Comparison of ENCODE assay signal across 19 mouse cellular contexts in genomic region chr11:72407574-72407973, GRCm38 (mm10). TPM values are rescaled to one million over a fixed set of nuclear protein-coding genes. Genes with fewer than 3 reads are reported as not detected.
A peak's percentile ranks its signal among the peaks of the same experiment; 100 is the strongest.
DNase-seq lines count a peak whose midpoint lies in the region; ATAC-seq and TF ChIP-seq lines count a peak whose summit lies in the region.
"Had no signal": no experiment of that assay in that cellular context is flagged by ENCODE, and none has a peak within 500 bp of the region (broad histone marks: within the 10 kb centered on the region; RNA-seq: fewer than 3 reads in every experiment).

No protein-coding gene starts in this region.

- H3K79me2 ChIP-seq in MEL (ENCODE audit: control insufficient read depth, insufficient read depth, low read length, poor library complexity): no peaks in the 10 kb centered on the region

- H3K4me2 ChIP-seq in hindbrain, postnatal 0 days (ENCODE audit: low read depth, low read length): no peak overlapping the region
- peak overlapping the region; percentile 96 for H3K4me2 ChIP-seq in heart, embryonic 12.5 days
- H3K4me2 ChIP-seq in intestine, postnatal 0 days (replicated peaks; ENCODE audit: low read depth): 0 out of 2 replicates have a peak overlapping the region, but pooled peaks have one; percentile 35
- no peak overlapping the region for H3K4me2 ChIP-seq in hindbrain, embryonic 16.5 days (ENCODE audit: low read length)

- TF ChIP-seq POLR2A in MEL (IDR thresholded peaks at IDR 0.05; ENCODE audit: control insufficient read depth in 1 of 2, insufficient read depth in 1 of 2, low read depth in 1 of 2, low read length in 2 of 2, poor library complexity in 1 of 2): no peak

- H3K36me3 ChIP-seq in hindbrain, embryonic 10.5 days: 0 out of 2 replicates have a peak, but pooled peaks cover 8% of the 10 kb centered on the region
- no peaks in the 10 kb centered on the region for H3K36me3 ChIP-seq in hindbrain, postnatal 0 days (ENCODE audit: insufficient read depth, low read length)
- peaks cover 0 to 12% of the 10 kb centered on the region in 2 experiments; a peak in 2 of 4 replicates for H3K36me3 ChIP-seq in MEL (ENCODE audit: control insufficient read depth in 1 of 2, insufficient read depth in 2 of 2, low read length in 2 of 2)
- H3K36me3 ChIP-seq in heart, embryonic 12.5 days: peaks cover 21% of the 10 kb centered on the region
- H3K36me3 ChIP-seq in intestine, postnatal 0 days (ENCODE audit: control insufficient read depth, insufficient read depth): no peaks in the 10 kb centered on the region
- H3K36me3 ChIP-seq in hindbrain, embryonic 16.5 days (ENCODE audit: control insufficient read depth, insufficient read depth, low read length): no peaks in the 10 kb centered on the region
- H3K36me3 ChIP-seq: G1E had no signal

- TF ChIP-seq CTCF in hindbrain, postnatal 0 days (IDR thresholded peaks at IDR 0.05; ENCODE audit: low read depth): no peak
- TF ChIP-seq CTCF in MEL (IDR thresholded peaks at IDR 0.05 in 2 of 3, conservative IDR thresholded peaks at IDR 0.05 in 1 of 3; ENCODE audit: control insufficient read depth in 1 of 3, insufficient read depth in 1 of 3, low read depth in 2 of 3, low read length in 3 of 3, poor library complexity in 1 of 3, severe bottlenecking in 1 of 3): no peak
- TF ChIP-seq CTCF in intestine, postnatal 0 days (IDR thresholded peaks at IDR 0.05; ENCODE audit: low read depth): no peak

- DNase-seq in hindbrain, embryonic 10.5 days (ENCODE audit: low spot score): no peak
- DNase-seq in hindbrain, postnatal 0 days (ENCODE audit: low spot score): no peak
- DNase-seq in MEL (ENCODE audit: low read depth, low spot score): peak; percentile 65
- no peak for DNase-seq in left cerebral cortex, adult 8-10 months (ENCODE audit: low spot score in 2 of 2)
- no peak for DNase-seq in adrenal gland, adult 8-10 months
- DNase-seq: adrenal gland, adult 2 months; gastrocnemius, postnatal 14 days; lung, postnatal 10 days; midbrain, embryonic 14.5 days; right cerebral cortex, postnatal 25 days had no signal

- H3K27ac ChIP-seq in hindbrain, embryonic 10.5 days: peak overlapping the region; percentile 40; the same call in 1 of the 2 replicates
- H3K27ac ChIP-seq in hindbrain, postnatal 0 days: no peak overlapping the region
- no peak overlapping the region for H3K27ac ChIP-seq in MEL (ENCODE audit: control insufficient read depth, low read depth, low read length)
- peak overlapping the region; percentile 96 for H3K27ac ChIP-seq in heart, embryonic 12.5 days (ENCODE audit: poor library complexity, severe bottlenecking)
- no peak overlapping the region for H3K27ac ChIP-seq in intestine, postnatal 0 days (ENCODE audit: low read depth, low read length)
- no peak overlapping the region for H3K27ac ChIP-seq in hindbrain, embryonic 16.5 days (ENCODE audit: low read depth, low read length)

- no peaks in the 10 kb centered on the region for H3K9me3 ChIP-seq in hindbrain, embryonic 10.5 days
- no peaks in the 10 kb centered on the region for H3K9me3 ChIP-seq in hindbrain, postnatal 0 days (ENCODE audit: low read length)
- no peaks in the 10 kb centered on the region for H3K9me3 ChIP-seq in MEL (replicated peaks; ENCODE audit: insufficient read depth, low read length)
- no peaks in the 10 kb centered on the region for H3K9me3 ChIP-seq in heart, embryonic 12.5 days (replicated peaks)
- H3K9me3 ChIP-seq in intestine, postnatal 0 days (ENCODE audit: control insufficient read depth): no peaks in the 10 kb centered on the region
- H3K9me3 ChIP-seq in hindbrain, embryonic 16.5 days (ENCODE audit: control insufficient read depth, low read length): no peaks in the 10 kb centered on the region

- TF ChIP-seq RAD21 in MEL (IDR thresholded peaks at IDR 0.05; ENCODE audit: low read depth, low read length): no peak

- no peak for ATAC-seq in hindbrain, postnatal 0 days
- peak; percentile 77 for ATAC-seq in heart, embryonic 12.5 days (ENCODE audit: insufficient number of reproducible peaks, low FRiP score)
- ATAC-seq in intestine, postnatal 0 days: no peak
- ATAC-seq in hindbrain, embryonic 16.5 days: no peak
- ATAC-seq: inflammation-experienced regulatory T-cells, adult 6 months had no signal

- H3K9ac ChIP-seq in hindbrain, postnatal 0 days (replicated peaks; ENCODE audit: low read length): no peak overlapping the region
- peak overlapping the region; percentile 20 for H3K9ac ChIP-seq in MEL (ENCODE audit: control insufficient read depth, low read depth, low read length, poor library complexity, severe bottlenecking)
- peak overlapping the region; percentile 95 for H3K9ac ChIP-seq in heart, embryonic 12.5 days
- no peak overlapping the region for H3K9ac ChIP-seq in intestine, postnatal 0 days (ENCODE audit: low read depth, low read length)
- no peak overlapping the region for H3K9ac ChIP-seq in hindbrain, embryonic 16.5 days (ENCODE audit: low read depth, low read length)

- 16% methylated on average over 7 of the region's 7 CpGs for WGBS in hindbrain, embryonic 10.5 days
- 20% methylated on average over 7 of the region's 7 CpGs for WGBS in hindbrain, postnatal 0 days
- 2% methylated on average over 7 of the region's 7 CpGs for WGBS in heart, embryonic 12.5 days
- 13% methylated on average over 7 of the region's 7 CpGs for WGBS in intestine, postnatal 0 days
- 21% methylated on average over 7 of the region's 7 CpGs for WGBS in hindbrain, embryonic 16.5 days

- H3K4me3 ChIP-seq in hindbrain, embryonic 10.5 days: no peak overlapping the region
- no peak overlapping the region for H3K4me3 ChIP-seq in hindbrain, postnatal 0 days (ENCODE audit: low read length)
- H3K4me3 ChIP-seq in MEL (ENCODE audit: control insufficient read depth in 1 of 2, insufficient read depth in 1 of 2, low read depth in 2 of 2, low read length in 2 of 2): no peak overlapping the region; a peak in 1 of 4 replicates
- peak overlapping the region; percentile 87 for H3K4me3 ChIP-seq in heart, embryonic 12.5 days
- no peak overlapping the region for H3K4me3 ChIP-seq in intestine, postnatal 0 days (ENCODE audit: low read depth, low read length)
- no peak overlapping the region for H3K4me3 ChIP-seq in hindbrain, embryonic 16.5 days (ENCODE audit: low read length)

- peaks cover 79% of the 10 kb centered on the region for H3K4me1 ChIP-seq in hindbrain, embryonic 10.5 days (replicated peaks)
- peaks cover 6% of the 10 kb centered on the region; the same call in 1 of the 2 replicates for H3K4me1 ChIP-seq in hindbrain, postnatal 0 days (ENCODE audit: insufficient read depth, low read length)
- peaks cover 6 to 18% of the 10 kb centered on the region in 2 experiments; a peak in 3 of 4 replicates for H3K4me1 ChIP-seq in MEL (ENCODE audit: control insufficient read depth in 1 of 2, insufficient read depth in 2 of 2, low read length in 2 of 2)
- H3K4me1 ChIP-seq in heart, embryonic 12.5 days (replicated peaks): peaks cover 83% of the 10 kb centered on the region
- H3K4me1 ChIP-seq in intestine, postnatal 0 days (replicated peaks; ENCODE audit: control insufficient read depth, insufficient read depth, low read length): 0 out of 2 replicates have a peak, but pooled peaks cover 8% of the 10 kb centered on the region
- peaks cover 12% of the 10 kb centered on the region for H3K4me1 ChIP-seq in hindbrain, embryonic 16.5 days (ENCODE audit: control insufficient read depth, insufficient read depth, low read depth, low read length)

- peaks cover 55% of the 10 kb centered on the region for H3K27me3 ChIP-seq in hindbrain, embryonic 10.5 days (ENCODE audit: insufficient read depth, poor library complexity, severe bottlenecking)
- no peaks in the 10 kb centered on the region for H3K27me3 ChIP-seq in hindbrain, postnatal 0 days (ENCODE audit: insufficient read depth, low read length)
- H3K27me3 ChIP-seq in MEL (ENCODE audit: control insufficient read depth in 1 of 2, insufficient read depth in 2 of 2, low read length in 2 of 2): no peaks in the 10 kb centered on the region
- no peaks in the 10 kb centered on the region for H3K27me3 ChIP-seq in heart, embryonic 12.5 days (replicated peaks)
- H3K27me3 ChIP-seq in intestine, postnatal 0 days (replicated peaks; ENCODE audit: control insufficient read depth, insufficient read depth, low read length): no peaks in the 10 kb centered on the region
- H3K27me3 ChIP-seq in hindbrain, embryonic 16.5 days (replicated peaks; ENCODE audit: control insufficient read depth, insufficient read depth, low read length): peaks cover 8% of the 10 kb centered on the region

- peak; percentile 68 for TF ChIP-seq EP300 in MEL (IDR thresholded peaks at IDR 0.05; ENCODE audit: low read depth in 1 of 2, low read length in 2 of 2)

RNA-seq across cellular contexts. Expression of gene Smtnl2, which starts 3.9 kb away (rescaled TPM):
- polyA plus RNA-seq in hindbrain, embryonic 10.5 days (2016; fragmentation: Nextera tagmentation; extraction: Ambion mirVana): 10.7 and 22.8 TPM in 2 replicates
- 13.0 and 19.1 TPM in 2 replicates for total RNA-seq in hindbrain, postnatal 0 days (2014; rRNA removed)
- polyA plus RNA-seq in hindbrain, postnatal 0 days (2015; fragmentation: Nextera tagmentation; extraction: Ambion mirVana): 8.7 and 9.7 TPM in 2 replicates
- total RNA-seq in MEL (2012; rRNA removed): 10.9 and 11.1 TPM in 2 replicates
- 10 to 100 TPM in 1 of 2 experiments, not detected in 1; 10.2 TPM for polyA plus RNA-seq in MEL (2012; ENCODE audit: insufficient read depth in 1 of 2, insufficient read length in 2 of 2, low read depth in 1 of 2, low replicate concordance in 2 of 2, missing spikeins in 1 of 2)
- polyA plus RNA-seq in heart, embryonic 12.5 days (2016; fragmentation: Nextera tagmentation; extraction: Ambion mirVana): 191 and 194 TPM in 2 replicates
- 7.8 and 8.1 TPM in 2 replicates for polyA plus RNA-seq in intestine, postnatal 0 days (2015; fragmentation: Nextera tagmentation; extraction: Ambion mirVana)
- total RNA-seq in left cerebral cortex, adult 8-10 months (2022): 1 to 10 TPM in 2 of 4 experiments, under 1 TPM in 2; 0.89 to 2.9 (median 1.1) TPM
- 1 to 10 TPM; 2.9 to 7.5 (median 5.2) TPM for total RNA-seq in adrenal gland, adult 8-10 months (2022)
- 12.3 and 12.4 TPM in 2 replicates for polyA plus RNA-seq in hindbrain, embryonic 16.5 days (2015; fragmentation: Nextera tagmentation; extraction: Ambion mirVana)
- polyA plus RNA-seq: G1E; inflammation-experienced regulatory T-cells, adult 6 months had no signal

RNA-seq across cellular contexts. Expression of gene Ggt6, which starts 27.8 kb away (rescaled TPM):
- polyA plus RNA-seq in hindbrain, embryonic 10.5 days (2016; fragmentation: Nextera tagmentation; extraction: Ambion mirVana): not detected in 2 replicates
- not detected in 2 replicates for total RNA-seq in hindbrain, postnatal 0 days (2014; rRNA removed)
- polyA plus RNA-seq in hindbrain, postnatal 0 days (2015; fragmentation: Nextera tagmentation; extraction: Ambion mirVana): not detected in 2 replicates
- not detected in 2 replicates for total RNA-seq in MEL (2012; rRNA removed)
- under 1 TPM in 1 of 2 experiments, not detected in 1; 0.04 TPM for polyA plus RNA-seq in MEL (2012; ENCODE audit: insufficient read depth in 1 of 2, insufficient read length in 2 of 2, low read depth in 1 of 2, low replicate concordance in 2 of 2, missing spikeins in 1 of 2)
- not detected in 2 replicates for polyA plus RNA-seq in heart, embryonic 12.5 days (2016; fragmentation: Nextera tagmentation; extraction: Ambion mirVana)
- polyA plus RNA-seq in intestine, postnatal 0 days (2015; fragmentation: Nextera tagmentation; extraction: Ambion mirVana): 8.1 and 8.6 TPM in 2 replicates
- under 1 TPM in 1 of 4 experiments, not detected in 3; 0.23 TPM for total RNA-seq in left cerebral cortex, adult 8-10 months (2022)
- total RNA-seq in adrenal gland, adult 8-10 months (2022): 1 to 10 TPM; 1.4 to 4.8 (median 3.4) TPM
- not detected in 2 replicates for polyA plus RNA-seq in hindbrain, embryonic 16.5 days (2015; fragmentation: Nextera tagmentation; extraction: Ambion mirVana)
- total RNA-seq: common myeloid progenitor, adult 5-6 weeks; layer of hippocampus, postnatal 14 days had no signal
- polyA plus RNA-seq: forebrain, embryonic 11.5 days; G1E; inflammation-experienced regulatory T-cells, adult 6 months; midbrain, embryonic 14.5 days; neural tube, embryonic 14.5 days had no signal

RNA-seq across cellular contexts. Expression of gene Mybbp1a, which starts 33.6 kb away (rescaled TPM):
- polyA plus RNA-seq in hindbrain, embryonic 10.5 days (2016; fragmentation: Nextera tagmentation; extraction: Ambion mirVana): 148 and 215 TPM in 2 replicates
- total RNA-seq in hindbrain, postnatal 0 days (2014; rRNA removed): 28.0 and 36.1 TPM in 2 replicates
- polyA plus RNA-seq in hindbrain, postnatal 0 days (2015; fragmentation: Nextera tagmentation; extraction: Ambion mirVana): 61.5 and 68.7 TPM in 2 replicates
- 328 and 344 TPM in 2 replicates for total RNA-seq in MEL (2012; rRNA removed)
- 1,000 to 10,000 TPM in 1 of 2 experiments, 100 to 1,000 TPM in 1; 602 to 3,394 TPM for polyA plus RNA-seq in MEL (2012; ENCODE audit: insufficient read depth in 1 of 2, insufficient read length in 2 of 2, low read depth in 1 of 2, low replicate concordance in 2 of 2, missing spikeins in 1 of 2)
- 99.5 and 106 TPM in 2 replicates for polyA plus RNA-seq in heart, embryonic 12.5 days (2016; fragmentation: Nextera tagmentation; extraction: Ambion mirVana)
- 37.3 and 40.7 TPM in 2 replicates for polyA plus RNA-seq in intestine, postnatal 0 days (2015; fragmentation: Nextera tagmentation; extraction: Ambion mirVana)
- 10 to 100 TPM; 48.1 to 54.6 (median 51.3) TPM for total RNA-seq in left cerebral cortex, adult 8-10 months (2022)
- 10 to 100 TPM; 81.9 to 90.7 (median 84.3) TPM for total RNA-seq in adrenal gland, adult 8-10 months (2022)
- polyA plus RNA-seq in hindbrain, embryonic 16.5 days (2015; fragmentation: Nextera tagmentation; extraction: Ambion mirVana): 54.2 and 63.0 TPM in 2 replicates

RNA-seq across cellular contexts. Expression of gene Tekt1, which starts 45.3 kb away (rescaled TPM):
- 7.0 and 7.7 TPM in 2 replicates for polyA plus RNA-seq in hindbrain, embryonic 10.5 days (2016; fragmentation: Nextera tagmentation; extraction: Ambion mirVana)
- total RNA-seq in hindbrain, postnatal 0 days (2014; rRNA removed): 2.3 and 5.1 TPM in 2 replicates
- 8.3 and 9.0 TPM in 2 replicates for polyA plus RNA-seq in hindbrain, postnatal 0 days (2015; fragmentation: Nextera tagmentation; extraction: Ambion mirVana)
- not detected in 2 replicates for total RNA-seq in MEL (2012; rRNA removed)
- not detected for polyA plus RNA-seq in MEL (2012; ENCODE audit: insufficient read depth in 1 of 2, insufficient read length in 2 of 2, low read depth in 1 of 2, low replicate concordance in 2 of 2, missing spikeins in 1 of 2)
- 0.32 and 0.85 TPM in 2 replicates for polyA plus RNA-seq in heart, embryonic 12.5 days (2016; fragmentation: Nextera tagmentation; extraction: Ambion mirVana)
- polyA plus RNA-seq in intestine, postnatal 0 days (2015; fragmentation: Nextera tagmentation; extraction: Ambion mirVana): 0.08 TPM in 1 of 2 replicates, not detected in the other
- 1 to 10 TPM; 1.3 to 3.5 (median 2.5) TPM for total RNA-seq in left cerebral cortex, adult 8-10 months (2022)
- total RNA-seq in adrenal gland, adult 8-10 months (2022): 1 to 10 TPM in 1 of 4 experiments, under 1 TPM in 2, not detected in 1; 0.52 to 1.0 (median 0.55) TPM
- polyA plus RNA-seq in hindbrain, embryonic 16.5 days (2015; fragmentation: Nextera tagmentation; extraction: Ambion mirVana): 9.0 and 9.6 TPM in 2 replicates
- total RNA-seq: G1E had no signal
- polyA plus RNA-seq: G1E; inflammation-experienced regulatory T-cells, adult 6 months had no signal

Comparison
In these comparisons a context has a peak if more than half of its experiments do, and no peak if none do; other contexts are left out.
1. H3K27ac ChIP-seq: peak in hindbrain, embryonic 10.5 days (single experiment) and heart, embryonic 12.5 days (single experiment); none in hindbrain, postnatal 0 days (single experiment), MEL (single experiment), intestine, postnatal 0 days (single experiment) and hindbrain, embryonic 16.5 days (single experiment).
2. H3K4me2 ChIP-seq: peak in heart, embryonic 12.5 days (single experiment) and intestine, postnatal 0 days (single experiment); none in hindbrain, postnatal 0 days (single experiment) and hindbrain, embryonic 16.5 days (single experiment).
3. H3K9ac ChIP-seq: peak in MEL (single experiment) and heart, embryonic 12.5 days (single experiment); none in hindbrain, postnatal 0 days (single experiment), intestine, postnatal 0 days (single experiment) and hindbrain, embryonic 16.5 days (single experiment).